ENCODE assay signal across 11 mouse cellular contexts in genomic region chr9:21001651-21002200, GRCm38 (mm10). TPM values are rescaled to one million over a fixed set of nuclear protein-coding genes. Genes with fewer than 3 reads are reported as not detected.
DNase-seq lines count a peak whose midpoint lies in the region; ATAC-seq and TF ChIP-seq lines count a peak whose summit lies in the region.
"Had no signal": no experiment of that assay in that cellular context is flagged by ENCODE, and none has a peak within 500 bp of the region (broad histone marks: within the 10 kb centered on the region; RNA-seq: fewer than 3 reads in every experiment).

No protein-coding gene starts in this region.

- ATAC-seq in hindbrain, postnatal 0 days, result no peak
- no peak for ATAC-seq in hindbrain, embryonic 13.5 days (ENCODE audit: low FRiP score)

- no peak overlapping the region for H3K27ac ChIP-seq in hindbrain, postnatal 0 days
- H3K27ac ChIP-seq in hindbrain, embryonic 13.5 days, result no peak overlapping the region
- peak overlapping the region; percentile 15; the same call in 1 of the 2 replicates for H3K27ac ChIP-seq in ES-Bruce4 (ENCODE audit: insufficient read depth, low read length)
- H3K27ac ChIP-seq in cortical plate, adult 2 months (ENCODE audit: insufficient read depth, low read length), result no peak overlapping the region
- H3K27ac ChIP-seq in macrophage, result no peak overlapping the region

- no peak overlapping the region for H3K9ac ChIP-seq in hindbrain, postnatal 0 days (replicated peaks; ENCODE audit: low read length)
- H3K9ac ChIP-seq in hindbrain, embryonic 13.5 days, result no peak overlapping the region
- peak overlapping the region; percentile 81 for H3K9ac ChIP-seq in ES-Bruce4 (ENCODE audit: low read depth, poor library complexity, severe bottlenecking)

- H3K4me3 ChIP-seq in hindbrain, postnatal 0 days (ENCODE audit: low read length), result peak overlapping the region; percentile 87; the same call in 1 of the 2 replicates
- H3K4me3 ChIP-seq in hindbrain, embryonic 13.5 days, result no peak overlapping the region
- H3K4me3 ChIP-seq in ES-Bruce4 (ENCODE audit: low read depth, low read length), result no peak overlapping the region
- peak overlapping the region; percentile 80; the same call in 1 of the 2 replicates for H3K4me3 ChIP-seq in cortical plate, adult 2 months (ENCODE audit: insufficient read depth, low read length)
- H3K4me3 ChIP-seq in macrophage (ENCODE audit: inconsistent target), result 0 out of 2 replicates have a peak overlapping the region, but pooled peaks have one; percentile 86

- no peak overlapping the region for H3K4me2 ChIP-seq in hindbrain, postnatal 0 days (ENCODE audit: low read depth, low read length)
- no peak overlapping the region for H3K4me2 ChIP-seq in hindbrain, embryonic 13.5 days

- H3K4me1 ChIP-seq in hindbrain, postnatal 0 days (ENCODE audit: insufficient read depth, low read length), result no peaks in the 10 kb centered on the region
- H3K4me1 ChIP-seq in hindbrain, embryonic 13.5 days (replicated peaks), result peaks cover 12% of the 10 kb centered on the region
- no peaks in the 10 kb centered on the region for H3K4me1 ChIP-seq in ES-Bruce4 (ENCODE audit: control insufficient read depth, insufficient read depth, low read length)
- H3K4me1 ChIP-seq in cortical plate, adult 2 months (ENCODE audit: control insufficient read depth, insufficient read depth, low read length), result no peaks in the 10 kb centered on the region; the same call in 1 of the 2 replicates

- TF ChIP-seq POLR2A in ES-Bruce4 (IDR thresholded peaks at IDR 0.05; ENCODE audit: insufficient read depth, low read length), result no peak
- no peak for TF ChIP-seq POLR2A in cortical plate, adult 2 months (IDR thresholded peaks at IDR 0.05; ENCODE audit: extremely low read depth, insufficient read depth, low read length)

- whole genome bisulfite sequencing in hindbrain, postnatal 0 days, result 73% methylated on average over 6 of the region's 6 CpGs
- WGBS in hindbrain, embryonic 13.5 days, result 75% methylated on average over 6 of the region's 6 CpGs
- WGBS in macrophage (ENCODE audit: missing documents), result 75% methylated on average over 6 of the region's 6 CpGs

- H3K36me3 ChIP-seq in hindbrain, postnatal 0 days (ENCODE audit: insufficient read depth, low read length), result peaks cover 9% of the 10 kb centered on the region
- H3K36me3 ChIP-seq in hindbrain, embryonic 13.5 days, result peaks cover 20% of the 10 kb centered on the region
- peaks cover 11% of the 10 kb centered on the region; the same call in 1 of the 2 replicates for H3K36me3 ChIP-seq in ES-Bruce4 (ENCODE audit: control insufficient read depth, insufficient read depth, low read length, poor library complexity, severe bottlenecking)
- peaks cover 24% of the 10 kb centered on the region for H3K36me3 ChIP-seq in macrophage (ENCODE audit: inconsistent target)

- intact Hi-C loops in left cerebral cortex, postnatal 36 days (cut with DNase I), result loop anchor here (2.0 kb wide), 1 partner anchor 49 kb away; no protein-coding TSS in a partner anchor

- H3K79me2 ChIP-seq in macrophage (ENCODE audit: inconsistent target), result peaks cover 16% of the 10 kb centered on the region; the same call in 1 of the 2 replicates

- DNase-seq in hindbrain, postnatal 0 days (ENCODE audit: low spot score), result no peak
- DNase-seq in left cerebral cortex, postnatal 36 days (ENCODE audit: low spot score in 2 of 2), result no peak
- no peak for DNase-seq in Muller cell, postnatal 12 days (ENCODE audit: inconsistent ontology term)
- DNase-seq: cerebellum, postnatal 10 days; kidney, postnatal 36 days; thymus, postnatal 36 days had no signal

- H3K27me3 ChIP-seq in hindbrain, postnatal 0 days (ENCODE audit: insufficient read depth, low read length), result no peaks in the 10 kb centered on the region
- H3K27me3 ChIP-seq in hindbrain, embryonic 13.5 days, result no peaks in the 10 kb centered on the region
- no peaks in the 10 kb centered on the region for H3K27me3 ChIP-seq in ES-Bruce4 (ENCODE audit: control insufficient read depth, insufficient read depth, low read length, poor library complexity, severe bottlenecking)
- H3K27me3 ChIP-seq: Patski had no signal

- H3K9me3 ChIP-seq in hindbrain, postnatal 0 days (ENCODE audit: low read length), result no peaks in the 10 kb centered on the region
- no peaks in the 10 kb centered on the region for H3K9me3 ChIP-seq in hindbrain, embryonic 13.5 days
- H3K9me3 ChIP-seq in ES-Bruce4 (replicated peaks; ENCODE audit: control insufficient read depth, insufficient read depth, low read length, poor library complexity, severe bottlenecking), result no peaks in the 10 kb centered on the region

- TF ChIP-seq CTCF in hindbrain, postnatal 0 days (IDR thresholded peaks at IDR 0.05; ENCODE audit: low read depth), result no peak
- TF ChIP-seq CTCF in ES-Bruce4 (IDR thresholded peaks at IDR 0.05; ENCODE audit: low read depth, low read length), result no peak
- TF ChIP-seq CTCF in cortical plate, adult 2 months (IDR thresholded peaks at IDR 0.05; ENCODE audit: extremely low read depth, insufficient read depth, low read length), result no peak

- 0 out of 2 replicates have a peak, but pooled peaks have one; percentile 31 for TF ChIP-seq EP300 in ES-Bruce4 (IDR thresholded peaks at IDR 0.05; ENCODE audit: insufficient read depth, low read depth, low read length)

RNA-seq across cellular contexts. Expression of gene Mrpl4, which starts 0.8 kb away (rescaled TPM):
- 104 and 107 TPM in 2 replicates for total RNA-seq in hindbrain, postnatal 0 days (2014; rRNA removed)
- polyA plus RNA-seq in hindbrain, postnatal 0 days (2015; fragmentation: Nextera tagmentation; extraction: Ambion mirVana), result 117 and 124 TPM in 2 replicates
- 98.2 and 104 TPM in 2 replicates for polyA plus RNA-seq in hindbrain, embryonic 13.5 days (2015; fragmentation: Nextera tagmentation; extraction: Ambion mirVana)
- polyA plus RNA-seq in ES-Bruce4 (2011; ENCODE audit: insufficient read depth, insufficient read length, low read depth, missing spikeins) (45.1 and 50.9 TPM in 2 replicates), macrophage (2018) (27.9 to 56.9 TPM (median 50.5 TPM) in 3 replicates)
- 108 and 109 TPM in 2 replicates for polyA plus RNA-seq in cortical plate, adult 2 months (2012; rRNA removed)
- total RNA-seq in macrophage (2018; cell fraction: chromatin; rRNA removed), result 10 to 100 TPM; 13.5 to 52.6 (median 33.4) TPM
- total RNA-seq in macrophage (2018; cell fraction: cytosol; rRNA removed), result 10 to 100 TPM; 37.6 to 59.8 (median 51.4) TPM
- total RNA-seq in macrophage (2018; cell fraction: nucleus; rRNA removed), result 10 to 100 TPM; 10.2 to 51.7 (median 31.3) TPM
- total RNA-seq in left cerebral cortex, postnatal 36 days (2021), result 10 to 100 TPM; 59.6 to 62.5 TPM

RNA-seq across cellular contexts. Expression of gene Icam1, which starts 14.1 kb away (rescaled TPM):
- 4.3 and 5.0 TPM in 2 replicates for total RNA-seq in hindbrain, postnatal 0 days (2014; rRNA removed)
- polyA plus RNA-seq in hindbrain, postnatal 0 days (2015; fragmentation: Nextera tagmentation; extraction: Ambion mirVana), result 3.8 and 4.4 TPM in 2 replicates
- 3.4 and 4.4 TPM in 2 replicates for polyA plus RNA-seq in hindbrain, embryonic 13.5 days (2015; fragmentation: Nextera tagmentation; extraction: Ambion mirVana)
- polyA plus RNA-seq in ES-Bruce4 (2011; ENCODE audit: insufficient read depth, insufficient read length, low read depth, missing spikeins) (24.9 and 25.7 TPM in 2 replicates), macrophage (2018) (35.3 to 116 TPM (median 39.2 TPM) in 3 replicates)
- 2.8 and 3.6 TPM in 2 replicates for polyA plus RNA-seq in cortical plate, adult 2 months (2012; rRNA removed)
- total RNA-seq in macrophage (2018; cell fraction: chromatin; rRNA removed), result 1,000 to 10,000 TPM in 13 of 26 experiments, 100 to 1,000 TPM in 10, 10 to 100 TPM in 3; 57.0 to 3,038 (median 1,000) TPM
- 1,000 to 10,000 TPM in 2 of 26 experiments, 100 to 1,000 TPM in 18, 10 to 100 TPM in 6; 49.9 to 1,322 (median 265) TPM for total RNA-seq in macrophage (2018; cell fraction: cytosol; rRNA removed)
- total RNA-seq in macrophage (2018; cell fraction: nucleus; rRNA removed), result 1,000 to 10,000 TPM in 17 of 26 experiments, 100 to 1,000 TPM in 8, 10 to 100 TPM in 1; 95.6 to 2,581 (median 1,271) TPM
- 1 to 10 TPM; 2.4 to 3.2 TPM for total RNA-seq in left cerebral cortex, postnatal 36 days (2021)

RNA-seq across cellular contexts. Expression of gene S1pr2, which starts 25.1 kb away (rescaled TPM):
- total RNA-seq in hindbrain, postnatal 0 days (2014; rRNA removed), result 3.4 and 6.0 TPM in 2 replicates
- 6.9 and 8.5 TPM in 2 replicates for polyA plus RNA-seq in hindbrain, postnatal 0 days (2015; fragmentation: Nextera tagmentation; extraction: Ambion mirVana)
- polyA plus RNA-seq in hindbrain, embryonic 13.5 days (2015; fragmentation: Nextera tagmentation; extraction: Ambion mirVana), result 11.0 and 14.3 TPM in 2 replicates
- polyA plus RNA-seq in ES-Bruce4 (2011; ENCODE audit: insufficient read depth, insufficient read length, low read depth, missing spikeins), result 14.1 and 19.9 TPM in 2 replicates
- 1.4 and 1.5 TPM in 2 replicates for polyA plus RNA-seq in cortical plate, adult 2 months (2012; rRNA removed)
- total RNA-seq in macrophage (2018; cell fraction: chromatin; rRNA removed), result 10 to 100 TPM in 19 of 26 experiments, 1 to 10 TPM in 7; 4.2 to 77.2 (median 16.0) TPM
- total RNA-seq in macrophage (2018; cell fraction: cytosol; rRNA removed), result 10 to 100 TPM in 25 of 26 experiments, 1 to 10 TPM in 1; 9.4 to 57.2 (median 41.3) TPM
- 10 to 100 TPM; 12.2 to 88.6 (median 34.5) TPM for total RNA-seq in macrophage (2018; cell fraction: nucleus; rRNA removed)
- 16.4 to 43.0 TPM (median 32.4 TPM) in 3 replicates for polyA plus RNA-seq in macrophage (2018)
- 1 to 10 TPM; 3.0 to 3.6 TPM for total RNA-seq in left cerebral cortex, postnatal 36 days (2021)

RNA-seq across cellular contexts. Expression of gene Icam4, which starts 27.4 kb away (rescaled TPM):
- total RNA-seq in hindbrain, postnatal 0 days (2014; rRNA removed), result not detected in 2 replicates
- 0.15 TPM in 1 of 2 replicates, not detected in the other for polyA plus RNA-seq in hindbrain, postnatal 0 days (2015; fragmentation: Nextera tagmentation; extraction: Ambion mirVana)
- 0.21 TPM in 1 of 2 replicates, not detected in the other for polyA plus RNA-seq in hindbrain, embryonic 13.5 days (2015; fragmentation: Nextera tagmentation; extraction: Ambion mirVana)
- 1.3 TPM in 1 of 2 replicates, not detected in the other for polyA plus RNA-seq in ES-Bruce4 (2011; ENCODE audit: insufficient read depth, insufficient read length, low read depth, missing spikeins)
- 1.7 and 2.3 TPM in 2 replicates for polyA plus RNA-seq in cortical plate, adult 2 months (2012; rRNA removed)
- 10 to 100 TPM in 15 of 26 experiments, 1 to 10 TPM in 8, under 1 TPM in 2, not detected in 1; 0.90 to 99.5 (median 13.5) TPM for total RNA-seq in macrophage (2018; cell fraction: chromatin; rRNA removed)
- total RNA-seq in macrophage (2018; cell fraction: cytosol; rRNA removed), result 1 to 10 TPM in 5 of 26 experiments, under 1 TPM in 17, not detected in 4; 0.17 to 1.9 (median 0.36) TPM
- total RNA-seq in macrophage (2018; cell fraction: nucleus; rRNA removed), result 10 to 100 TPM in 8 of 26 experiments, 1 to 10 TPM in 14, under 1 TPM in 1, not detected in 3; 0.72 to 41.5 (median 6.8) TPM
- polyA plus RNA-seq in macrophage (2018), result not detected in 3 replicates
- 1 to 10 TPM; 1.2 to 1.3 TPM for total RNA-seq in left cerebral cortex, postnatal 36 days (2021)

RNA-seq across cellular contexts. Expression of gene Icam5, which starts 30.1 kb away (rescaled TPM):
- total RNA-seq in hindbrain, postnatal 0 days (2014; rRNA removed), result 9.1 and 9.7 TPM in 2 replicates
- 3.6 and 3.7 TPM in 2 replicates for polyA plus RNA-seq in hindbrain, postnatal 0 days (2015; fragmentation: Nextera tagmentation; extraction: Ambion mirVana)
- polyA plus RNA-seq in hindbrain, embryonic 13.5 days (2015; fragmentation: Nextera tagmentation; extraction: Ambion mirVana), result 0.58 and 0.80 TPM in 2 replicates
- polyA plus RNA-seq in ES-Bruce4 (2011; ENCODE audit: insufficient read depth, insufficient read length, low read depth, missing spikeins) (0.94 and 1.3 TPM in 2 replicates), macrophage (2018) (0.04 to 0.12 TPM (median 0.09 TPM) in 3 replicates)
- polyA plus RNA-seq in cortical plate, adult 2 months (2012; rRNA removed), result 176 and 200 TPM in 2 replicates
- total RNA-seq in macrophage (2018; cell fraction: chromatin; rRNA removed), result 1 to 10 TPM in 7 of 26 experiments, under 1 TPM in 16, not detected in 3; 0.31 to 7.2 (median 0.65) TPM
- under 1 TPM in 23 of 26 experiments, not detected in 3; 0.03 to 0.38 (median 0.12) TPM for total RNA-seq in macrophage (2018; cell fraction: cytosol; rRNA removed)
- 1 to 10 TPM in 5 of 26 experiments, under 1 TPM in 19, not detected in 2; 0.20 to 7.2 (median 0.55) TPM for total RNA-seq in macrophage (2018; cell fraction: nucleus; rRNA removed)
- 100 to 1,000 TPM; 235 to 249 TPM for total RNA-seq in left cerebral cortex, postnatal 36 days (2021)

Comparison
In these comparisons a context has a peak if more than half of its experiments do, and no peak if none do; other contexts are left out.
1. H3K4me3 ChIP-seq: peak in hindbrain, postnatal 0 days (single experiment), cortical plate, adult 2 months (single experiment) and macrophage (single experiment); none in hindbrain, embryonic 13.5 days (single experiment) and ES-Bruce4 (single experiment).